ENCODE assay signal across 21 mouse cellular contexts in genomic region chr3:145156883-145157282, GRCm38 (mm10). TPM values are rescaled to one million over a fixed set of nuclear protein-coding genes. Genes with fewer than 3 reads are reported as not detected.
DNase-seq lines count a peak whose midpoint lies in the region; ATAC-seq and TF ChIP-seq lines count a peak whose summit lies in the region.
"Had no signal": no experiment of that assay in that cellular context is flagged by ENCODE, and none has a peak within 500 bp of the region (broad histone marks: within the 10 kb centered on the region; RNA-seq: fewer than 3 reads in every experiment).

No protein-coding gene starts in this region.

- TF ChIP-seq CTCF in bone marrow macrophage, adult 2 months (IDR thresholded peaks at IDR 0.05; ENCODE audit: low read depth, low read length), result no peak

- H3K4me2 ChIP-seq in embryonic facial prominence, embryonic 13.5 days, result no peak overlapping the region
- H3K4me2 ChIP-seq in limb, embryonic 12.5 days, result no peak overlapping the region
- H3K4me2 ChIP-seq: forebrain, embryonic 15.5 days; heart, embryonic 13.5 days had no signal

- no peaks in the 10 kb centered on the region for H3K9me3 ChIP-seq in embryonic facial prominence, embryonic 13.5 days
- H3K9me3 ChIP-seq in limb, embryonic 12.5 days, result peaks cover 4% of the 10 kb centered on the region; the same call in 1 of the 2 replicates
- H3K9me3 ChIP-seq: forebrain, embryonic 15.5 days; heart, embryonic 13.5 days had no signal

- peak; percentile 64 for DNase-seq in gastrocnemius, adult 18-20 months (ENCODE audit: low spot score)
- no peak for DNase-seq in gastrocnemius, postnatal 4 days (ENCODE audit: low spot score in 2 of 2)
- DNase-seq in B cell, adult 2 months, result no peak
- no peak for DNase-seq in left cerebral cortex, adult 8-10 months (ENCODE audit: low spot score in 2 of 2)
- no peak for DNase-seq in urinary bladder, postnatal 4 days (ENCODE audit: low spot score in 2 of 2)
- DNase-seq: adrenal gland, postnatal 25 days; cerebellum, adult 9-10 months; heart, postnatal 4 days; kidney, postnatal 4 days; thymus, postnatal 4 days had no signal

- no peak for ATAC-seq in embryonic facial prominence, embryonic 13.5 days (ENCODE audit: insufficient number of reproducible peaks, insufficient read depth, low FRiP score, low TSS enrichment, low read depth)
- no peak for ATAC-seq in limb, embryonic 12.5 days (ENCODE audit: insufficient number of reproducible peaks, insufficient read depth, low FRiP score, low TSS enrichment, low read depth)
- ATAC-seq: forebrain, embryonic 15.5 days; inflammation-experienced regulatory T-cells, adult 6 months; lung, postnatal 0 days; midbrain, embryonic 16.5 days had no signal

- no peaks in the 10 kb centered on the region for H3K27me3 ChIP-seq in embryonic facial prominence, embryonic 13.5 days
- no peaks in the 10 kb centered on the region for H3K27me3 ChIP-seq in limb, embryonic 12.5 days
- H3K27me3 ChIP-seq: forebrain, embryonic 15.5 days; heart, embryonic 13.5 days had no signal

- no peak for TF ChIP-seq POLR2A in bone marrow macrophage, adult 2 months (IDR thresholded peaks at IDR 0.05; ENCODE audit: borderline replicate concordance, low read depth, low read length)

- no peak overlapping the region for H3K4me3 ChIP-seq in bone marrow macrophage, adult 2 months (ENCODE audit: insufficient read depth, low read length)
- no peak overlapping the region for H3K4me3 ChIP-seq in embryonic facial prominence, embryonic 13.5 days
- H3K4me3 ChIP-seq in limb, embryonic 12.5 days (replicated peaks), result no peak overlapping the region
- H3K4me3 ChIP-seq: forebrain, embryonic 15.5 days; heart, embryonic 13.5 days had no signal

- H3K27ac ChIP-seq in bone marrow macrophage, adult 2 months (ENCODE audit: insufficient read depth, low read depth, low read length), result peak overlapping the region; percentile 66
- 0 out of 2 replicates have a peak overlapping the region, but pooled peaks have one; percentile 35 for H3K27ac ChIP-seq in embryonic facial prominence, embryonic 13.5 days
- H3K27ac ChIP-seq in limb, embryonic 12.5 days, result 0 out of 2 replicates have a peak overlapping the region, but pooled peaks have one; percentile 23
- H3K27ac ChIP-seq: forebrain, embryonic 15.5 days; heart, embryonic 13.5 days; liver, embryonic 14.5 days had no signal

- H3K4me1 ChIP-seq in bone marrow macrophage, adult 2 months (ENCODE audit: control insufficient read depth, insufficient read depth, low read length), result peaks cover 19% of the 10 kb centered on the region
- H3K4me1 ChIP-seq in embryonic facial prominence, embryonic 13.5 days, result peaks cover 4% of the 10 kb centered on the region; the same call in 1 of the 2 replicates
- H3K4me1 ChIP-seq in limb, embryonic 12.5 days (replicated peaks), result no peaks in the 10 kb centered on the region
- H3K4me1 ChIP-seq: heart, embryonic 13.5 days had no signal

- peaks cover 16% of the 10 kb centered on the region; the same call in 1 of the 2 replicates for H3K36me3 ChIP-seq in embryonic facial prominence, embryonic 13.5 days
- H3K36me3 ChIP-seq in limb, embryonic 12.5 days, result peaks cover 27% of the 10 kb centered on the region; the same call in 1 of the 2 replicates
- H3K36me3 ChIP-seq: forebrain, embryonic 15.5 days had no signal

- WGBS in embryonic facial prominence, embryonic 13.5 days, result 51% methylated on average over 6 of the region's 6 CpGs
- 65% methylated on average over 6 of the region's 6 CpGs for WGBS in limb, embryonic 12.5 days

- no peak overlapping the region for H3K9ac ChIP-seq in embryonic facial prominence, embryonic 13.5 days
- no peak overlapping the region for H3K9ac ChIP-seq in limb, embryonic 12.5 days (replicated peaks)
- H3K9ac ChIP-seq: forebrain, embryonic 15.5 days; heart, embryonic 13.5 days; liver, embryonic 14.5 days had no signal

RNA-seq across cellular contexts. Expression of gene Odf2l, which starts 38.5 kb away (rescaled TPM):
- total RNA-seq in gastrocnemius, adult 18-20 months (2021), result 1 to 10 TPM; 8.4 to 9.5 TPM
- 10 to 100 TPM; 11.3 to 17.6 TPM for total RNA-seq in gastrocnemius, postnatal 4 days (2021)
- 15.0 and 22.8 TPM in 2 replicates for polyA plus RNA-seq in bone marrow macrophage, adult 2 months (2012; ENCODE audit: insufficient read depth, insufficient read length, missing spikeins)
- 18.0 and 22.9 TPM in 2 replicates for polyA plus RNA-seq in embryonic facial prominence, embryonic 13.5 days (2015; fragmentation: Nextera tagmentation; extraction: Ambion mirVana)
- polyA plus RNA-seq in limb, embryonic 12.5 days (2016; fragmentation: Nextera tagmentation; extraction: Ambion mirVana), result 23.7 and 24.0 TPM in 2 replicates
- total RNA-seq in left cerebral cortex, adult 8-10 months (2022), result 10 to 100 TPM; 18.5 to 25.9 (median 21.5) TPM

RNA-seq across cellular contexts. Expression of gene Clca2, which starts 57.6 kb away (rescaled TPM):
- under 1 TPM in 1 of 2 experiments, not detected in 1; 0.09 TPM for total RNA-seq in gastrocnemius, adult 18-20 months (2021)
- under 1 TPM; 0.75 to 0.81 TPM for total RNA-seq in gastrocnemius, postnatal 4 days (2021)
- polyA plus RNA-seq in bone marrow macrophage, adult 2 months (2012; ENCODE audit: insufficient read depth, insufficient read length, missing spikeins), result not detected in 2 replicates
- polyA plus RNA-seq in embryonic facial prominence, embryonic 13.5 days (2015; fragmentation: Nextera tagmentation; extraction: Ambion mirVana), result 0.33 and 0.39 TPM in 2 replicates
- 0.32 and 0.53 TPM in 2 replicates for polyA plus RNA-seq in limb, embryonic 12.5 days (2016; fragmentation: Nextera tagmentation; extraction: Ambion mirVana)
- total RNA-seq in left cerebral cortex, adult 8-10 months (2022), result not detected
- total RNA-seq: adrenal gland, postnatal 25 days; left cerebral cortex, postnatal 14 days; megakaryocyte, adult 5-6 weeks had no signal
- polyA plus RNA-seq: inflammation-experienced regulatory T-cells, adult 6 months; liver, embryonic 14.5 days had no signal
